In genomic region chr12:81965416-81965815, GRCm38 (mm10) we compare ENCODE assay signal across 23 mouse cellular contexts.
DNase-seq lines count a peak whose midpoint lies in the region; ATAC-seq and TF ChIP-seq lines count a peak whose summit lies in the region.
"Had no signal": no experiment of that assay in that cellular context is flagged by ENCODE, and none has a peak within 500 bp of the region (broad histone marks: within the 10 kb centered on the region; RNA-seq: fewer than 3 reads in every experiment).

No protein-coding gene starts in this region.

- H3K9ac ChIP-seq in CH12.LX (ENCODE audit: insufficient read depth, low read depth): no peak overlapping the region
- no peak overlapping the region for H3K9ac ChIP-seq in liver, postnatal 0 days (replicated peaks)
- H3K9ac ChIP-seq: forebrain, embryonic 13.5 days; forebrain, postnatal 0 days; hindbrain, embryonic 12.5 days had no signal

- ATAC-seq in megakaryocyte progenitor cell, adult 5-6 weeks (replicated peaks; ENCODE audit: poor library complexity): peak; percentile 39
- ATAC-seq in liver, postnatal 0 days: no peak
- ATAC-seq: forebrain, embryonic 13.5 days; forebrain, postnatal 0 days; hindbrain, embryonic 16.5 days; inflammation-experienced regulatory T-cells, adult 6 months had no signal

- H3K9me3 ChIP-seq in CH12.LX (replicated peaks; ENCODE audit: low read length): no peaks in the 10 kb centered on the region
- H3K9me3 ChIP-seq in embryonic facial prominence, embryonic 10.5 days: no peaks in the 10 kb centered on the region
- no peaks in the 10 kb centered on the region for H3K9me3 ChIP-seq in liver, postnatal 0 days (ENCODE audit: low read length)
- H3K9me3 ChIP-seq: forebrain, embryonic 13.5 days; G1E; heart, embryonic 10.5 days; hindbrain, embryonic 12.5 days had no signal

- TF ChIP-seq CTCF in CH12.LX (conservative IDR thresholded peaks at IDR 0.05 in 1 of 2, IDR thresholded peaks at IDR 0.05 in 1 of 2; ENCODE audit: low read depth in 2 of 2, low read length in 2 of 2): no peak
- TF ChIP-seq CTCF in liver, postnatal 0 days (IDR thresholded peaks at IDR 0.05; ENCODE audit: low read depth): no peak

- no peak overlapping the region for H3K4me2 ChIP-seq in CH12.LX (ENCODE audit: insufficient read depth, low read depth, poor library complexity, severe bottlenecking)
- no peak overlapping the region for H3K4me2 ChIP-seq in liver, postnatal 0 days (ENCODE audit: low read depth, low read length)
- H3K4me2 ChIP-seq: forebrain, embryonic 13.5 days; hindbrain, embryonic 12.5 days had no signal

- DNase-seq in 3T3-L1 (ENCODE audit: low read depth, low spot score): peak; percentile 70
- peak; percentile 17 for DNase-seq in CH12.LX (ENCODE audit: extremely low read depth)
- peak; percentile 49 for DNase-seq in NIH3T3 (ENCODE audit: low read depth)
- no peak for DNase-seq in liver
- DNase-seq in embryonic facial prominence, embryonic 10.5 days (ENCODE audit: low spot score): no peak
- no peak for DNase-seq in liver, postnatal 0 days
- DNase-seq: adrenal gland, adult 2 months; adrenal gland, postnatal 25 days; cerebellum, adult 11 months; cerebellum, adult 9-10 months; cerebellum, postnatal 25 days; forebrain, postnatal 0 days; gastrocnemius, postnatal 36 days; heart, postnatal 10 days; heart, postnatal 4 days; kidney, adult 11 months had no signal

- dilution Hi-C loops in CH12.LX (cut with MboI; ENCODE audit: extremely low pct_ligation_motif_present, extremely low pct_unique_long_range_greater_than_20kb, low sequenced_read_pairs): no loop called here

- H3K4me3 ChIP-seq in CH12.LX (replicated peaks in 1 of 3; ENCODE audit: low read depth in 2 of 3, low read length in 2 of 3, poor library complexity in 1 of 3): no peak overlapping the region
- H3K4me3 ChIP-seq in embryonic facial prominence, embryonic 10.5 days: no peak overlapping the region
- no peak overlapping the region for H3K4me3 ChIP-seq in liver, postnatal 0 days (ENCODE audit: low read depth, low read length)
- H3K4me3 ChIP-seq: forebrain, embryonic 13.5 days; heart, embryonic 10.5 days; hindbrain, embryonic 12.5 days had no signal

- 0 out of 2 replicates have a peak overlapping the region, but pooled peaks have one; percentile 4 for H3K27ac ChIP-seq in CH12.LX (ENCODE audit: insufficient read depth, low read depth)
- H3K27ac ChIP-seq in embryonic facial prominence, embryonic 10.5 days (replicated peaks): no peak overlapping the region
- no peak overlapping the region for H3K27ac ChIP-seq in liver, postnatal 0 days (ENCODE audit: low read depth)
- H3K27ac ChIP-seq: forebrain, embryonic 13.5 days; heart, embryonic 10.5 days; hindbrain, embryonic 12.5 days had no signal

- no peak for TF ChIP-seq EP300 in CH12.LX (IDR thresholded peaks at IDR 0.05; ENCODE audit: low read length)
- TF ChIP-seq EP300 in liver, postnatal 0 days (IDR thresholded peaks at IDR 0.05; ENCODE audit: low read depth): no peak

- H3K36me3 ChIP-seq in CH12.LX (replicated peaks in 1 of 2; ENCODE audit: control insufficient read depth in 1 of 2, insufficient read depth in 1 of 2, low read length in 1 of 2): peaks cover 60 to 97% of the 10 kb centered on the region in 2 experiments
- peaks cover 74% of the 10 kb centered on the region for H3K36me3 ChIP-seq in embryonic facial prominence, embryonic 10.5 days (replicated peaks)
- peaks cover 23% of the 10 kb centered on the region; the same call in 1 of the 2 replicates for H3K36me3 ChIP-seq in liver, postnatal 0 days (replicated peaks; ENCODE audit: insufficient read depth, low read length)
- H3K36me3 ChIP-seq: G1E had no signal

- no peak for TF ChIP-seq RAD21 in CH12.LX (IDR thresholded peaks at IDR 0.05; ENCODE audit: low read depth, low read length)

- H3K79me2 ChIP-seq in CH12.LX (replicated peaks; ENCODE audit: control insufficient read depth, extremely low read depth, insufficient read depth, poor library complexity, severe bottlenecking): no peaks in the 10 kb centered on the region; the same call in 1 of the 2 replicates

- TF ChIP-seq POLR2A in CH12.LX (IDR thresholded peaks at IDR 0.05; ENCODE audit: low read depth, low read length): no peak

- in situ Hi-C loops in CH12.LX (cut with MboI; ENCODE audit: low pct_ligation_motif_present, low pct_unique_long_range_greater_than_20kb, low sequenced_read_pairs): loop anchor here (25.0 kb wide), 1 partner anchor 147 kb away; no protein-coding TSS in a partner anchor

- H3K4me1 ChIP-seq in CH12.LX (ENCODE audit: control insufficient read depth in 1 of 2, insufficient read depth in 2 of 2): peaks cover 10 to 20% of the 10 kb centered on the region in 2 experiments; a peak in 2 of 4 replicates
- H3K4me1 ChIP-seq in embryonic facial prominence, embryonic 10.5 days: no peaks in the 10 kb centered on the region
- H3K4me1 ChIP-seq in liver, postnatal 0 days (ENCODE audit: insufficient read depth): no peaks in the 10 kb centered on the region
- H3K4me1 ChIP-seq: forebrain, embryonic 13.5 days; hindbrain, embryonic 12.5 days had no signal

- H3K27me3 ChIP-seq in CH12.LX (replicated peaks): no peaks in the 10 kb centered on the region
- H3K27me3 ChIP-seq in embryonic facial prominence, embryonic 10.5 days (replicated peaks; ENCODE audit: low read depth, poor library complexity, severe bottlenecking): no peaks in the 10 kb centered on the region
- H3K27me3 ChIP-seq in liver, postnatal 0 days (ENCODE audit: insufficient read depth, low read length): no peaks in the 10 kb centered on the region
- H3K27me3 ChIP-seq: forebrain, embryonic 13.5 days; hindbrain, embryonic 12.5 days had no signal

- 95% methylated on average over 2 of the region's 2 CpGs for WGBS in embryonic facial prominence, embryonic 10.5 days
- 73% methylated on average over 2 of the region's 2 CpGs for WGBS in liver, postnatal 0 days (ENCODE audit: insufficient replicate concordance)

TF ChIP-seq in CH12.LX, 34 proteins besides CTCF, POLR2A, EP300 and RAD21:
- TF ChIP-seq MAFK (IDR thresholded peaks at IDR 0.05; ENCODE audit: insufficient replicate concordance, low read length) (peak; percentile 70; the same call in 1 of the 2 replicates), E2F4 (IDR thresholded peaks at IDR 0.05; ENCODE audit: insufficient replicate concordance, low read depth, low read length) (no peak)

Comparison
In these comparisons a context has a peak if more than half of its experiments do, and no peak if none do; other contexts are left out.
1. DNase-seq: peak in 3T3-L1 (single experiment), CH12.LX (single experiment) and NIH3T3 (single experiment); none in liver (single experiment), embryonic facial prominence, embryonic 10.5 days (single experiment) and liver, postnatal 0 days (single experiment).